Mouse (Mus musculus) lung, postnatal 0 days (tissue): ENCODE results near the gene Zfp598. TPM values are rescaled to one million over a fixed set of nuclear protein-coding genes. Genes with fewer than 3 reads are reported as not detected.

Experiments used
- ATAC-seq: fragments of 200-750 bp; cut with Nextera tagmentation; 2 replicates; pipeline ENCODE4 v1.8.0; 2017; ENCODE audit warnings: moderate library complexity
- DNase-seq: peaks from one replicate; pipeline ENCODE4 v3.0.0-alpha.2; 2016; ENCODE audit warnings: low spot score
- H3K27ac ChIP-seq: fragments of 300-500 bp; sonication (generic); 2 replicates; pipeline ENCODE4 v1.5.1; 2014; ENCODE audit warnings: antibody characterized with exemption, mild to moderate bottlenecking, low read length, mixed read lengths
- H3K27me3 ChIP-seq: fragments of 300-500 bp; sonication (generic); replicated peaks from 2 replicates; pipeline ENCODE4 v1.6.1; 2014; ENCODE audit warnings: low read length, mixed read lengths; ENCODE audit not compliant: insufficient read depth
- H3K36me3 ChIP-seq: fragments of 300-500 bp; sonication (generic); 2 replicates; pipeline ENCODE4 v1.6.1; 2014; ENCODE audit warnings: low read length, mixed read lengths; ENCODE audit not compliant: insufficient read depth
- H3K4me1 ChIP-seq: fragments of 300-500 bp; sonication (generic); 2 replicates; pipeline ENCODE4 v1.6.1; 2014; ENCODE audit warnings: antibody characterized with exemption, low read depth, low read length, mixed read lengths; ENCODE audit not compliant: insufficient read depth
- H3K4me2 ChIP-seq: fragments of 300-500 bp; sonication (generic); replicated peaks from 2 replicates; pipeline ENCODE4 v1.6.1; 2014; ENCODE audit warnings: low read depth, mild to moderate bottlenecking, low read length, moderate library complexity, mixed read lengths
- H3K4me3 ChIP-seq: fragments of 300-500 bp; sonication (generic); 2 replicates; pipeline ENCODE4 v1.5.1; 2014; ENCODE audit warnings: low read depth, low read length
- H3K9ac ChIP-seq: fragments of 300-500 bp; sonication (generic); replicated peaks from 2 replicates; pipeline ENCODE4 v1.6.1; 2014; ENCODE audit warnings: low read depth, mild to moderate bottlenecking
- H3K9me3 ChIP-seq: fragments of 300-500 bp; sonication (generic); 2 replicates; pipeline ENCODE4 v1.6.1; 2016; ENCODE audit warnings: low read length, mixed read lengths
- CTCF ChIP-seq: IDR thresholded peaks from 2 replicates; pipeline ENCODE4 v1.5.1; 2016; ENCODE audit warnings: antibody characterized with exemption, mild to moderate bottlenecking
- EP300 ChIP-seq: IDR thresholded peaks from 2 replicates; pipeline ENCODE4 v1.6.1; 2016; ENCODE audit warnings: antibody characterized with exemption, mild to moderate bottlenecking, control low read depth
- WGBS: fragments of 180-500 bp; shearing (Covaris S2); extraction: QIAGEN DNeasy Blood & Tissue Kit; methylation state at CpG from one replicate; pipeline ENCODE4 v1.1.7; 2014; 5-methylcytosine and 5-hydroxymethylcytosine counted together
- polyA plus RNA-seq: library from polyadenylated mRNA; unstranded; fragments of >200 nt; fragmentation: Nextera tagmentation; extraction: Ambion mirVana; gene quantifications from 2 replicates; pipeline ENCODE4 v1.2.1, GENCODE M21; 2015

Zfp598 gene
- polyA plus RNA-seq, 1 experiment from 2014 or later: 11.9 TPM

DNA sequence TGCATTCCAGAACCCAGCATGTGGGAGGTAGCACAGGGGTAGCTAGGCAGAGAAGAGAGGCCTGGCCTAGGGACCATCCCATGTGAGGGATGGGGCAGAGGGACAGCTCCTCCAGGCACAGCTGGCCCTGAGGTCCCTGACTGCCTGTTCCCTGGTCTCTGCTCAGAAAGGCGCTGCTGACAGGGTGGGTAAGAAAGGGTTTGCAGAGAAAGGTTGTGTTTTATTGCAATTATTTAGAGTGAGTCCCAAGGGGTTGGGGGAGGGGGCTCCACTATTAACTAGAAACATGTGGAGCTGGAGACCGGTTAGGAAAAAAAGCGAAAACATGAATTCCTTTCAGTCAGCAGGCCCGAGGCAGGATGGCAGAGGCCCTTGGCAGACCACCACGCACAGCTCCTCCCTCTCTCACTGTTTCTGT, 29.9 kb upstream of the Zfp598 start:
- Histone ChIP-seq H3K9ac (no peak overlapping the region; the same call in 1 of the 2 replicates), H3K27ac (peak overlapping the region; percentile 85), H3K4me3 (no peak overlapping the region), H3K27me3 (no peaks in the 10 kb centered on the region), H3K4me2 (no peak overlapping the region), H3K4me1 (peaks cover 39% of the 10 kb centered on the region), H3K9me3 (no peaks in the 10 kb centered on the region), H3K36me3 (peaks cover 22% of the 10 kb centered on the region)
- 81% methylated on average over 5 of the region's 5 CpGs for WGBS
- no peak for TF ChIP-seq EP300
- no peak for TF ChIP-seq CTCF
- DNase-seq (peak; percentile 27), ATAC-seq (no peak)

DNA sequence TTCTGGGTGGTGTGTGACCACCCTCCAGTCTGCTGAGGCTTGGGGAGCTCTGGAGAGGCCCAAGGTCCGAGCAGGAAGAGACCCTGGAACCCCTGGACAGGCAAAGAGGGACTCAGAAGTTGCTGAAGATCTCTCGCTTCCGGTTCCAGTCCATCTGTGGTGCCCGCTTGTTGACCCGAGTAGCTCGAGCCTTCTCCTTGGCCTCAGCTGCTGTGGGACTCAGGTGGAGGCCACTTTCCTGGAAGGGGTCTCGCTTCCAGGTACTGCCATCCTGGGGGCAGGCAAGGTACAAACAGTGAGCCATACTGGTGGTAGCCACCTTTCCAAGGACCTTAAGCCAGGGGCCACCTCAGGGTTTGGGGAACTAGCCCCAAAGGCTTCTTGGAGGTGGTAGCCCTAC, 29.4 kb upstream of the Zfp598 start:
- 88% methylated on average over 7 of the region's 7 CpGs for WGBS

DNA sequence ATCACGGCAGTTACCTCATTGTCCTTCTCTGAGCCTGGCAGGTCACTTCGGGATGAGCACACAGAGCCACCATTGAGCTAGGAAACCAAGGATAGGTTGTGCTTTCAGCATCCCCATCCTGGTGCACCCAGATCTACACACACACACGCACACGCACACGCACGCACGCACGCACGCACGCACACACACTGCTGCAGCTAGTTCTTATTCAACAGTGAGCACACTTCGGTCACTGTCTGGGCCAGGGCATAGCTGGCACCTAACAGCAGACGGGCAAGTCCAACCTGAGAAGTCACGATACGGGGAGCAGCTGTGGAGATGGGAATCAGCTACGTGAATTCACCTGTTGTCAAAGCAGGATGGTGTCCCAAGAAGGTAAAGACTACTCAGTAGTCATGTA, 28.9 kb upstream of the Zfp598 start:
- no peak for ATAC-seq
- WGBS: 97% methylated on average over 15 of the region's 15 CpGs
- peaks cover 34% of the 10 kb centered on the region for H3K4me1 ChIP-seq
- H3K36me3 ChIP-seq: peaks cover 22% of the 10 kb centered on the region
- TF ChIP-seq CTCF (no peak), EP300 (no peak)
- no peak overlapping the region for H3K4me2 ChIP-seq
- no peak for DNase-seq
- 0 out of 2 replicates have a peak overlapping the region, but pooled peaks have one; percentile 26 for H3K27ac ChIP-seq
- no peaks in the 10 kb centered on the region for H3K27me3 ChIP-seq
- H3K9me3 ChIP-seq: no peaks in the 10 kb centered on the region
- H3K9ac ChIP-seq: no peak overlapping the region
- no peak overlapping the region for H3K4me3 ChIP-seq

More for the DNA sequence above, 29.4 kb upstream of the Zfp598 start:
- TF ChIP-seq CTCF: no peak
- TF ChIP-seq EP300: no peak
- no peak overlapping the region for H3K9ac ChIP-seq
- DNase-seq (no peak), ATAC-seq (no peak)
- H3K9me3 ChIP-seq: no peaks in the 10 kb centered on the region
- no peaks in the 10 kb centered on the region for H3K27me3 ChIP-seq
- H3K4me1 ChIP-seq: peaks cover 39% of the 10 kb centered on the region
- peaks cover 22% of the 10 kb centered on the region for H3K36me3 ChIP-seq
- no peak overlapping the region for H3K4me3 ChIP-seq
- H3K27ac ChIP-seq: peak overlapping the region; percentile 85
- no peak overlapping the region for H3K4me2 ChIP-seq

DNA sequence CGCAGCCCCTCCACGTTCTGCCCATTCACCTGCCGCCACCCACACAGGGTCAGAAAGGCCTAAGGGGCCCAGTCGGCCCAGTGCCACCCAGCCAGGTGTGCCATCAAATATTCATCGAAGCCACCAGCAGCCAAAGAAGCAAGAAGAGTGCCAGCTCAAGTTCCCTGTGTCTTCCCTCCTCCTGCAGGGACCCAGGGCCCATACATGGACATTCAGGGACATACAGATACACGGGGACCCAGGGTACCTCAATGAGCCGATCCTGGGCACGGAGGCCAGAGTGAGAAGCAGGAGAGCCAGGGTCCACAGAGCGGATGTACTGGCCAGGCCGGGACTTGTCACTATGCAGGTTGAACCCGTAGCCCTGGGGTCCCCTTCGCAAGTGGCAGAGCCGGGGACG, 27.5 kb upstream of the Zfp598 start:
- Histone ChIP-seq H3K36me3 (peaks cover 27% of the 10 kb centered on the region), H3K4me2 (0 out of 2 replicates have a peak overlapping the region, but pooled peaks have one; percentile 46), H3K9ac (no peak overlapping the region), H3K27ac (no peak overlapping the region), H3K9me3 (no peaks in the 10 kb centered on the region), H3K4me1 (peaks cover 25% of the 10 kb centered on the region), H3K27me3 (no peaks in the 10 kb centered on the region), H3K4me3 (no peak overlapping the region)
- DNase-seq (no peak), ATAC-seq (no peak)
- TF ChIP-seq CTCF: no peak
- TF ChIP-seq EP300: no peak
- 90% methylated on average over 14 of the region's 14 CpGs for WGBS

DNA sequence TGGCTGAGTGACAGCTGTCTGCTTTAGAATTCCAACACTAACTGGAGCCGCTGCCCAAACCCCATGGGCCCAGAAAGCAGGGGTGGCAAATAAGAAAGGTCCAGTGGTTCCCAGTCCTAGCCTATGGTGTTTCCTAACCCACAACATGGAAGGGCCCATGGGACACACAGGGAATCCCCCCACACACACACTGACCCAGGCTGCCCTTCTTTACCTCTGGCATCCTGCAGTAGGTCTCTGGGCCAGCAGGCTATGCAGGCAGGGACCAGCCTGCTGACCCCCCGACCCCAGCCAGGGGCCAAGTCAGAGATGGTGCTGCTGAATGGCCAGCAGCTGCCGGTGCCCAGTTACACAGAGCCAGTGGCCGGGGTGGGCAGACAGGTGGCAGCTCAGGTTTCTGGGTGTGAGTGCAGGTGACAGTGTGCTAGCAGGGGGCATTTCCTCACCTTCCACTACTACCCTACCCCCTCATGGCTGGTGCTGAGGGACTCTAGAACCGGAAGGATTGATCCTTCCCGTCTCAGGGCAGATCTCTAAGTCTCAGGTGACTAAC, 26.6 kb upstream of the Zfp598 start:
- no peak for ATAC-seq
- Histone ChIP-seq H3K9ac (no peak overlapping the region), H3K27me3 (no peaks in the 10 kb centered on the region), H3K9me3 (no peaks in the 10 kb centered on the region), H3K4me2 (peak overlapping the region; percentile 46), H3K4me1 (peaks cover 20% of the 10 kb centered on the region), H3K4me3 (peak overlapping the region; percentile 2; the same call in 1 of the 2 replicates), H3K36me3 (peaks cover 30% of the 10 kb centered on the region), H3K27ac (no peak overlapping the region; the same call in 1 of the 2 replicates)
- WGBS: 69% methylated on average over 6 of the region's 6 CpGs
- no peak for TF ChIP-seq EP300
- TF ChIP-seq CTCF: no peak
- no peak for DNase-seq

DNA sequence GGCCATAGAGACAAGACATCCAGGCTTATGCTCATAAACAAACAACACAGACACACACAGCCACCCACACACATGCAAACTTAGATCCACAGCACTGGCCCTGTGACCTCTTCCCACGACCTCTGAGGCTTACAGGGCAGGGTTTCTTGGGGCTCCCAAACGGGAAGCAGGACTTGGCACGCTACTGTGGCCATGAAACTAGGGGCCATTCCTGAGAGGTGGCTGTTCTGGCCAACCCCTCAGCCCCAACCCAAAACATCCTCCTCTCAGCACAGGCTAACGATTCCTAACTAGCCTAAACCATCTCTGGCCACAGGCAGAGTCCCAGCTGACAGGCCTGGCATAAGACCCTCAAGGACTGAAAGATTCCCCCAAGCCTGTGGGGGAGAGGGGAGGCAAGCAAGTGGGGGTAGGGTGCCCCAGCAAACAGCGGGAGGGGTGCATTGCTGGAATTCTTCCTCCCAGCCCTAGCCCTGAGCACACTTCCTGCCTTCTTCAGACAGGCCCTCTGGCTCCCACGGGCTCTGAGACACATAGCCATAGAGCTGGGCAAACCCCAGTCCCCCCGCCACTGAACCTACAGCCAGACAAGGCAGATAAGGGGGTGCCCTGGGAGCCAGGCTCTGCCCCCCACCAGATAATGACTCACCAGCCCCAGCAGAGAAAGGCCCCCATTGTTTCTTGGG, 25.3 kb upstream of the Zfp598 start:
- TF ChIP-seq EP300: 0 out of 2 replicates have a peak, but pooled peaks have one; percentile 8
- TF ChIP-seq CTCF: no peak
- Histone ChIP-seq H3K4me1 (peaks cover 25% of the 10 kb centered on the region), H3K4me3 (peak overlapping the region; percentile 30), H3K9me3 (no peaks in the 10 kb centered on the region), H3K27ac (peak overlapping the region; percentile 92), H3K36me3 (peaks cover 28% of the 10 kb centered on the region), H3K4me2 (peak overlapping the region; percentile 46), H3K9ac (peak overlapping the region; percentile 34), H3K27me3 (no peaks in the 10 kb centered on the region)
- DNase-seq: peak; percentile 64
- WGBS: 14% methylated on average over 7 of the region's 7 CpGs
- ATAC-seq: peak; percentile 44
